ENCODE assay signal across 8 mouse cellular contexts in genomic region chr17:25785281-25785745, GRCm38 (mm10). TPM values are rescaled to one million over a fixed set of nuclear protein-coding genes. Genes with fewer than 3 reads are reported as not detected.
DNase-seq lines count a peak whose midpoint lies in the region; ATAC-seq lines count a peak whose summit lies in the region.

Haghl (minus strand) TSS chr17:25785673.

- WGBS in heart, embryonic 14.5 days: under 1% methylated on average over 23 of the region's 23 CpGs
- under 1% methylated on average over 23 of the region's 23 CpGs for WGBS in liver, embryonic 13.5 days (ENCODE audit: insufficient replicate concordance)
- WGBS in stomach, embryonic 16.5 days: under 1% methylated on average over 23 of the region's 23 CpGs

- DNase-seq in CD4-positive, CD25-positive, alpha-beta regulatory T cell, adult 2 months (ENCODE audit: low read depth, low spot score): peak; percentile 98
- peak; percentile 88 for DNase-seq in fibroblast of lung, adult 2 months (ENCODE audit: low read depth)
- DNase-seq in kidney, postnatal 14 days: peak; percentile 98
- DNase-seq in liver, embryonic 13.5 days: peak; percentile 93
- DNase-seq in neural tube, embryonic 10.5 days (ENCODE audit: extremely low spot score, low spot score): peak; percentile 99

- H3K9ac ChIP-seq in heart, embryonic 14.5 days (ENCODE audit: low read length): peak within 1 kb of the TSS; percentile 83
- H3K9ac ChIP-seq in liver, embryonic 13.5 days: peak within 1 kb of the TSS; percentile 75
- H3K9ac ChIP-seq in stomach, embryonic 16.5 days (ENCODE audit: low read length): peak within 1 kb of the TSS; percentile 83

- no peak within 1 kb of the TSS for H3K27ac ChIP-seq in brown adipose tissue, adult 24 weeks (replicated peaks; ENCODE audit: low read depth, low read length)
- peak within 1 kb of the TSS; percentile 78 to 96 for H3K27ac ChIP-seq in heart, embryonic 14.5 days (replicated peaks in 1 of 2; ENCODE audit: control insufficient read depth in 1 of 2, insufficient read depth in 1 of 2, low read depth in 2 of 2, low read length in 2 of 2)
- peak within 1 kb of the TSS; percentile 43 for H3K27ac ChIP-seq in liver, embryonic 13.5 days
- H3K27ac ChIP-seq in stomach, embryonic 16.5 days (ENCODE audit: low read length): peak within 1 kb of the TSS; percentile 84

- H3K36me3 ChIP-seq in heart, embryonic 14.5 days (ENCODE audit: control insufficient read depth, insufficient read depth, low read length): peaks cover 67% of the 10 kb centered on the region
- H3K36me3 ChIP-seq in liver, embryonic 13.5 days: peaks cover 60% of the 10 kb centered on the region
- peaks cover 5% of the 10 kb centered on the region; the same call in 1 of the 2 replicates for H3K36me3 ChIP-seq in stomach, embryonic 16.5 days (ENCODE audit: control insufficient read depth, insufficient read depth, low read length)

- peak; percentile 74 for ATAC-seq in heart, embryonic 14.5 days (ENCODE audit: insufficient number of reproducible peaks, insufficient read depth, low FRiP score, low read depth)
- peak; percentile 86 for ATAC-seq in liver, embryonic 13.5 days (ENCODE audit: low read depth)
- peak; percentile 87 for ATAC-seq in stomach, embryonic 16.5 days (ENCODE audit: insufficient read depth, low FRiP score)

- H3K4me1 ChIP-seq in brown adipose tissue, adult 24 weeks (ENCODE audit: control insufficient read depth, insufficient read depth, insufficient read length, low read length): no peaks in the 10 kb centered on the region
- H3K4me1 ChIP-seq in heart, embryonic 14.5 days (ENCODE audit: control insufficient read depth in 2 of 2, insufficient read depth in 2 of 2, low read length in 2 of 2): peaks cover 9 to 22% of the 10 kb centered on the region in 2 experiments
- peaks cover 22% of the 10 kb centered on the region for H3K4me1 ChIP-seq in liver, embryonic 13.5 days (replicated peaks)
- peaks cover 14% of the 10 kb centered on the region for H3K4me1 ChIP-seq in stomach, embryonic 16.5 days (ENCODE audit: control insufficient read depth, insufficient read depth, low read length)

- H3K9me3 ChIP-seq in heart, embryonic 14.5 days (ENCODE audit: control insufficient read depth, low read length): no peaks in the 10 kb centered on the region
- no peaks in the 10 kb centered on the region for H3K9me3 ChIP-seq in liver, embryonic 13.5 days (replicated peaks)
- H3K9me3 ChIP-seq in stomach, embryonic 16.5 days (replicated peaks; ENCODE audit: control insufficient read depth, low read length): no peaks in the 10 kb centered on the region

- H3K4me2 ChIP-seq in heart, embryonic 14.5 days (ENCODE audit: low read length): peak within 1 kb of the TSS; percentile 86
- peak within 1 kb of the TSS; percentile 80 for H3K4me2 ChIP-seq in liver, embryonic 13.5 days
- peak within 1 kb of the TSS; percentile 71 for H3K4me2 ChIP-seq in stomach, embryonic 16.5 days (ENCODE audit: low read depth, low read length)

- peak within 1 kb of the TSS; percentile 93 for H3K4me3 ChIP-seq in brown adipose tissue, adult 24 weeks (ENCODE audit: insufficient read depth, low read depth, low read length)
- H3K4me3 ChIP-seq in heart, embryonic 14.5 days (ENCODE audit: control insufficient read depth in 1 of 2, insufficient read depth in 1 of 2, low read depth in 1 of 2, low read length in 2 of 2): peak within 1 kb of the TSS; percentile 60 to 92
- H3K4me3 ChIP-seq in liver, embryonic 13.5 days (replicated peaks): peak within 1 kb of the TSS; percentile 69
- peak within 1 kb of the TSS; percentile 67 for H3K4me3 ChIP-seq in stomach, embryonic 16.5 days (replicated peaks; ENCODE audit: low read length)

- H3K27me3 ChIP-seq in heart, embryonic 14.5 days (ENCODE audit: control insufficient read depth, insufficient read depth, low read length): no peaks in the 10 kb centered on the region
- no peaks in the 10 kb centered on the region for H3K27me3 ChIP-seq in liver, embryonic 13.5 days
- no peaks in the 10 kb centered on the region for H3K27me3 ChIP-seq in stomach, embryonic 16.5 days (ENCODE audit: control insufficient read depth, insufficient read depth, low read length)

RNA-seq across cellular contexts. Expression of gene Haghl, which starts in this region (rescaled TPM):
- 5.0 and 5.9 TPM in 2 replicates for polyA plus RNA-seq in brown adipose tissue, adult 24 weeks (2012; ENCODE audit: insufficient read depth, insufficient read length, missing spikeins)
- 59.4 and 60.2 TPM in 2 replicates for polyA plus RNA-seq in heart, embryonic 14.5 days (2014; fragmentation: Nextera tagmentation; extraction: Ambion mirVana)
- 6.8 and 7.3 TPM in 2 replicates for polyA plus RNA-seq in liver, embryonic 13.5 days (2015; fragmentation: Nextera tagmentation; extraction: Ambion mirVana)
- 49.8 and 54.2 TPM in 2 replicates for polyA plus RNA-seq in stomach, embryonic 16.5 days (2015; fragmentation: Nextera tagmentation; extraction: Ambion mirVana)
